Mouse (Mus musculus): ENCODE results near the gene Smap1.

GRCm38 (mm10) chr1:23948778-23949699, 26.9 kb upstream of the Smap1 start:
- TF ChIP-seq CTCF (IDR thresholded peaks at IDR 0.05; ENCODE audit: low read depth) (no peak), EP300 (IDR thresholded peaks at IDR 0.05; ENCODE audit: low read depth) (no peak)

Measured in heart, postnatal 0 days (tissue).